Mouse (Mus musculus) gastrocnemius, postnatal 25 days (tissue): Measurements from ENCODE around the gene Med27. TPM values are rescaled to one million over a fixed set of nuclear protein-coding genes. Genes with fewer than 3 reads are reported as not detected.

Source experiments
- DNase-seq: peaks from one replicate; pipeline ENCODE4 v3.0.0; 2022
- total RNA-seq, 2 experiments: library from RNA; stranded (reverse); gene quantifications; 1 replicate in 1 of 2; 2 replicates in 1 of 2; pipeline ENCODE4 v1.2.3; 2021

Med27 gene
- total RNA-seq, 2 experiments from 2014 or later = 12.0 to 12.1 TPM

DNA sequence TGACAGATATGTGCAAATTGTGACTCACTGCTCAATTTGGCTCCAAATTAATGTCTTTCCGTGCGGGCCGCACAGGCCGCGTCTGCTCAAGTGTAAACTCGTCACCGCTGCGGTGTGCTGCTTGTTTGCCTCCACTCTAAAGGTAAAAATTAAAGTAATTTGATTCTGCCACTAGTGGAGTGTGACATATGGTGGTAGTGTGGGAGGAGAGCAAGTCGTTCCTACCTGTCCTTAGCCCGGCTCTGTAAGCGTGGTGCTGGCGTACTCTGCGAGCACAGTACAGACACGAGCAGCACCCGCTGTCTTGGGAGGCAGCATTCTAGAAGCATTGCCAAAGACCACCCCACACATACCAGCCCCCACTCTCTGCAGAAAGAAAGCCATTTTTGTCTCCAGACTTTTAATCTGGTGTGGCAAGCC is 121.9 kb downstream of the Med27 start:
- no peak for DNase-seq

DNA sequence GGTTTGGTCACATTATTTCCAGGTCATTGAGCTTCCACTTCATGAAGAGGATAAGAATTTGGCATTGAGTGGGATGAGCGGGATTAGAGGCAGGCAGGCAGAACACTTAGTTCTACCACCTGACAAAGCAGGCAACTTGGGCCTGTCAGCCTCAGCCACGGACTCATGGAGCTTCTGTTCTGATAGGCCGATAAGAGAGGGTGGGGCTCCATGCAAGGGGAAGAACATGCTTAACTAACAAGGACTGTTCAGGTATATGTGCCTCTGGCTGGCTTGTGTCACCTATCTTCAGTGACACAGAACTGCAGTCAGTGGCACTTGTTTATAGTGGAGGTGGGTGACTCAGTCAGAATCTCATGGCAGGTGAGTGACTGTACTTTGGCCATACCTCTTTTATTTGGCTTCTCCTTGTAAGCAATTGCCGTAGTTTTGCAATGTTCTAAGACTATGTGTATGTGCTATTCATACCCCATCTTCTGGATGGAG is 126.4 kb downstream of the Med27 start:
- no peak for DNase-seq

DNA sequence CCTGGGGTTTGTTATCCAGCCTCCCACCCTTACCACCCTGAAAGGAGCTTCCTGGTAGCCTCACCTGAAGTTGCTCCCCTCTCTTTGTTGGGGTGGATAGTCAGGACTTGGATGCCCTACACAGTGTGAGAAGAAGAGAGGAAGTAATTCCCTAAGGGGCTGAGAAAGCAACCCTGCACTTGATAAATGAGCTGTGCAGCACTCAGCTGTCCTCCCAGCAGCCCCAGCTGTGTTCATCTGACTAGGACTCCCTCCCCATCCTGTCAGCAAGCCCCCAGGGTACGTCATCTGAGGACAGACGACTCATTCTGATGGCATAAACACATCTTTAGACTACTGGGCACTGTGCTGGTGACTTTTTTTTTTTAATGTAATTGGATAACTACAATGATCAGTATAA is 127.3 kb downstream of the Med27 start:
- DNase-seq = no peak

DNA sequence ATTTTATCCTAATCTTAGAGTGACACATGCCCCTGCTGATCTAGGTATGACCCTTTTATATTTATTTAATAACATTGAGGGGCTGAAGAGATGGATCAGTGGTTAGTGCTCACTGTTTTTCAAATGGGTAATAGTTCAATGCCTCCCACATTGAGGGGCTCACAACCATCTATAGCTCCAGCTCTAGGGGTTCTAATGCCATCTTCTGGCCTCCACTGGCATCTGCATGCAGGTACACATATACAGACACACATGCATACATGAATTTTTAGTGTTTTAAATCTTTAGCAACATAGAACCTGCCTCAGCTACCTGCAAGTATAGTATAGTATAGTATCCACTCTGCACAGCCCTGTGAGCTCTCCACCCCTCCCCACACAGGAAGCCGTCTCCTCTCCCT is 130.1 kb downstream of the Med27 start:
- DNase-seq = no peak

DNA sequence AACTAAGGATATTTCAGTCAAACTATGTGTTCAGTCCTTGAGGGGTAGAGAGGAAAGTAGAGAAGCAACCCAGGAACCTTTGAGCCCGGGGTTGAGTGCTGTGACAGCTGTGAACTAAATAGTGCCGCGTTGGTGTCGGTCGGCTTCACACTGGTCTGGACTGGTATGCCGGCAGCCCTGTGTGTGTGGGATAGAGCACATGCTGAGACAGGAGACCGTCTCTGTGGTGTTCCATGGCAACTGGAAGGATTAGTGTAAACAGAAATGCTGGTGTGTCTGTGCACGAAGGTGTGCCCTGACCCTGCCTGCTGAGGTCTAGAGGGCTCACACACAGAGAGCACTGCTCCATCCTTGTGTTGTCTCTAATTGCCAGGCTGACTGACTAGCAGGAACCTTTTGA is 135.2 kb downstream of the Med27 start:
- no peak for DNase-seq

DNA sequence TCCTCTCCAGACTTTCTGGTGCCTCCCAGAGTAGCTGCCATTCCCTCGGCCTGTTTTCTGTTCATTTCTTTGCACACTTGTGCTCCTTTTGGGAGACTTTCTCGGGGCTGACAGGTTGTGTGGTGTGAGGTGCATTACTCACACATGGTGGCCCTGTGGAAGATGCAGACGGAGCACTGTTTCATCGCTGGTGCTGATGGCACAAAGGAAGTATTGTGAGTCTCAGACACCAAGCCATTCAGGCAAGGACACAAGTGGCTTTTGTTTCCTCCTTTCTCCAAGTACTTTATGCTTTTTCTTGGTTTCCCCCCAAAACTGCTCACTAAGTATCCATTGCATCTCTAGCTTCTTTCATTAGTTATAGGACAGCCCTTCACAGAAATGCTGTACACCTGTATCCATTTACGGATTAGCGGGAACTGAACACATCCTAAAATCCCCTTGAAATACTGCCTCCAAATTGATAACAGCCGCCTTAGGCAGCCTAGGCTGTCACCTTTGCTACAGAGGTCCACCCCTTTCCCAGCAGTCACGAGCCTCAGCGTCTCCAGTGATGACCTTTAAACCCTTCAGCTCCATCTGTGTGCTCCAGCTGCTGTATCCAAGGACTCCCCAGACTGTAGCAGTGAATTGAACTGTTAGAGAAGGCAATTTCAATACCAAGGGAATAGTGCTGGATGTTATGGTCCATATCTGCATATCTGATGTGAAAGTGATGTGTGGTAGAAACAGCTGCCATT is 136.5 kb downstream of the Med27 start:
- DNase-seq = no peak

DNA sequence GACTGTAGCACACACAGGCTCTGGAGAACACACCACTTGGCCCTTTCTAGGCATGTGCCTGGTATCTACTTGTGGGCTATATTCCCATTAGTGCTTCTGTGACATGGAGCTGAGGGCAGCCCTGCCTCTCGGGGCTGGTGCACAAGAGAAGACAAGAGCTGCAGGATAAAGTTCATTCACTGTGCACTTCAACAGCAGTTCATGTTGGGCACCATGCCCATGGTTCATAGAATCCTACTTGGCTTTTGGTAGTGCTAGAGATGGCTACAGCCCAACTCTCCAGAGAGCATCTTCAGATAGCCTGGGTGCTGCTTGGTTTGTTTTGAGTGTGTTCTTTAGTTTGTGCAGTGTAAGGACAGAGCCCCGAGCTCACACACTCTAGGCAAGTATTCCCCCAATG is 138.9 kb downstream of the Med27 start:
- no peak for DNase-seq

DNA sequence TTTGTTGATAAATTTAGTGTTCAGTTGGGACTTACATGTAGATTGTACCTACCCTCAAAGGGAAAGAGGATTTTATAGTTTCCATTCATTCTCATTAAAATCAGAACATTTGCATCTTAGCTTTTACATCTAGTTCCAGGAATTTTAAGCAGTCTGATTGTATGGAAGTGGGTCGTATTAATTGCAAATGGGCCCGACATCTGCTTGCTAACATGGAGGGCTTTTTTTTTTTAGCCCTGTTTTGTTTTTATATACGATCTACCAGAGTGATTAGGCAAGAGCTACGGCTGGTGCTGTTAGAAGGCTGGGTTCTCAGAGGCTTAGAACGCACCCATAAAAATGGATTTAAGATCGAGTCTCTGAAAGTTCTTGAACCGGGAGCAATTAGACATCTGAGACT is 139.9 kb downstream of the Med27 start:
- DNase-seq = no peak

DNA sequence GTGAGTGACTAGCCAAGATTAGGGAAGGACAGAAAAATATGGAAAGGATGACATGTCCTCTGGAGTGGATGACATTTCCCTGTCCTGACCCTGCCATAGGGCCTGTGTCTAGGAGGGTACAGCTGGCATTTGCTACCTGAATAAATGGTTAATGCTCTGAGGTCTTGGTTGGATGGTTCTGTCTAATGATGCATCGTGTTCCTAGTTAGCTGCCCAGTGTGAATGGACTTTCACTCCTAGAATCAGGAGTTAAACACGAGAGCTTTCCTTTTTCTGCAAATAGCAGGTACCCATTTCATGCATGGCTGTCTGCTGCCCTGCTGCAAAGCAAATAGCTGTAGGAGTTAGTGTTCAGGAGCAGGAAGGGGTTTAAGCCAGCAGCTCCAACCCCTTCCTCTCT is 141.0 kb downstream of the Med27 start:
- no peak for DNase-seq

DNA sequence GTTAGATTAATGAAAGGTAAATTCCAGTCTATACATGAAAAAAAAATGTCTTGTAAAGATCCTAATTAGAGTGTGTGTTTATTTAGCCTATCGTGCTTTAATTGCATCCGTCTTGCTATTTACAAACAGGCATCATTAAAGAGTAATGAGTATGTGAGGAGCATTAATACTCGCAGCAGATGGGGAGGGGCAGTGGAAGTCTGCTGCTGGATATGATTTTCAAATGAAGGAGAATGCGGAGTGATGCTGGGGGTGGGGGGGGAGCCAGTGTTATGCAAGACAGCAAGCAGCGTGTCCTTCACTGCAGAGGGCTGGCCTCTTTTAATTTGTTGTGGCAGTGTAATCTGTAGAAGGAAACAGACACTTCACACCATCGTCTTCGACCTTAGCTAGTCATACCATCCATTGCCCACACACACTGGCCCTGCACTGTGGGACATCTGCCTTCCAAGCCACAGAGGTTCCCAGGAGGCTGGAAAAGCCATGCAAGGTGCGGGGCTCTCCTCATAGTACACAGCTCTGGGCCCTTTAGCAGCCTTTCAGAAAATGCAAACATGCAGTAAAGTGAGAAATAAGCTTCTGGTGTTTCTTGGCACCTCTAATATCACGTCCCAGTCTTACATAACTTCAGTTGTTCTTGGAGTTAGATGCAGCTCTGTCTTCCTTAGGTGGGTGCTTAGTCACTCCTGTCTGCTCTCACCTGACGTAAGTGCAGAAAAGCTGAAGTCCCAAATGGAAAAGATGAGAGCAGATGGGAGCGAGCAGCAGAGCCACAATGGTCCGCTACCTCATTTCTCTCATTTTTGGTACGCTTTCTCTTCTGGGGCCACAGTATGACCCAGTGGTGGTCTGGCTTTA is 142.0 kb downstream of the Med27 start:
- no peak for DNase-seq

DNA sequence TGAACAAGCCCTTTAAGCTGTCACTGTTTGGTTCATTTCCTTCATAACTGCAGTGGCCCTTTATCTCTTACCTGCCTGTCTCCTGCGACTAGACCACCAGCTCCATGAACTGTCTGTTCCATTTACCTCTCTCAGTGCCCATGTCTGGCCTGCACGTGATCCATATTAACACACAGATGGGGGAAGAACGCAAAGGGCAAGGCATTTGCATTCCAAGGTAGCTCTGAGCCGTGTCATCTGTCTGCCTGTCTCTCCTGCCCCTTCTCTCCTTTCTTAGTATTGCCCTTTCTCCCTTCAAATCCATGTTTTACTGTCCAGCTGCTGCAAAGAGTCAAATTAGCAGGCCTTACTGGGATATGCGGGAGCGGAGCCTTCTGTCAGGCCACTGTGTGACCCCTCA is 145.0 kb downstream of the Med27 start:
- no peak for DNase-seq

DNA sequence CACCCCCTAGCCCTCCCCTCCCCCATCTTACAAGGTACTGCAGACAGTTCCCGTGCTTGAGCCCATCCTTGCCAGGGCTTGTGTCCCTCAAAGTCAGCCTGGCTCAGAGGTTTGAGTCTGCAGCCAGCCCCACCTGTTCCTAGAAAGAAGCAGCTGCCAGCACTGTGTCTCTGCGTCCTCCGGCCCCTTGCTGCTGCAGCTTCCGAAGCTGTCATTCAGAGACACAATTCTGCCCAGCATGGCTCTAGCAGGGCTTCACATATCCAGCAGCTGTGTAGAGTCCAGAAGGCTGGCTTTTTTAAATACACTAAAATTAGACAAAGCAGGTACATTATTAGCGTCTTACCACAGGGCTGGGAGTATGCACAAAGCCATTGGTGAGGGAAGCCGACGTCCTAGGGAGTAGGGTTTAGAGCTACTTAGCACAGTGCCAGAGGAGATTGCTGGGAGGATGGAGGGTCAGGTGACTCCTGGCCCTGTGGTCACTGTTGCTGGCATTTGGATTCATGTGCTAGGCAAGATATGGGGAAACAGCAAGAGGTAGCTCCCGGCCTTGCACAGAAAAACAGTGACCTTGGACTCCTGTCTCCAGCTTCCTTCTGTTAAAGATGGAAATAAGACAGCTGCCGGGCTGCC is 146.9 kb downstream of the Med27 start:
- DNase-seq = no peak

DNA sequence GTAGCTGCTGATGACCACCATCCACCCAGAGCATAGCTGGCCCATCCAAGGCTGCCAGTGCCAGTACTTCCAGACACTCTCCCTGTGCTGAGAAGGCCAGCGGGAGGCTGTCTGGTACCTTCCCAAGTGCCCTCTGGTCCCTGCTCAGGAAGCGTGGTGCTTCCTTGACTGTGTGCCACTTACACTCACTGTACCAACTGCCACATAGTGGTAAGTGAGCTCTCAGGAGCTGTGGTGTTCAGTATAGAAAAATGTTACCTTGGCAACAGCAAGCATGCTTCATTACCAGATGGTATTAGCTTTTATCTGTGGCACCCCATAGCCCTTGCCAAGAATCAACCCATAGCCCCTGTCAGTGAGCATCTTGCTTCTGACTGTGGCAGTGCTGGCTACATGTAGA is 148.7 kb downstream of the Med27 start:
- DNase-seq = no peak

DNA sequence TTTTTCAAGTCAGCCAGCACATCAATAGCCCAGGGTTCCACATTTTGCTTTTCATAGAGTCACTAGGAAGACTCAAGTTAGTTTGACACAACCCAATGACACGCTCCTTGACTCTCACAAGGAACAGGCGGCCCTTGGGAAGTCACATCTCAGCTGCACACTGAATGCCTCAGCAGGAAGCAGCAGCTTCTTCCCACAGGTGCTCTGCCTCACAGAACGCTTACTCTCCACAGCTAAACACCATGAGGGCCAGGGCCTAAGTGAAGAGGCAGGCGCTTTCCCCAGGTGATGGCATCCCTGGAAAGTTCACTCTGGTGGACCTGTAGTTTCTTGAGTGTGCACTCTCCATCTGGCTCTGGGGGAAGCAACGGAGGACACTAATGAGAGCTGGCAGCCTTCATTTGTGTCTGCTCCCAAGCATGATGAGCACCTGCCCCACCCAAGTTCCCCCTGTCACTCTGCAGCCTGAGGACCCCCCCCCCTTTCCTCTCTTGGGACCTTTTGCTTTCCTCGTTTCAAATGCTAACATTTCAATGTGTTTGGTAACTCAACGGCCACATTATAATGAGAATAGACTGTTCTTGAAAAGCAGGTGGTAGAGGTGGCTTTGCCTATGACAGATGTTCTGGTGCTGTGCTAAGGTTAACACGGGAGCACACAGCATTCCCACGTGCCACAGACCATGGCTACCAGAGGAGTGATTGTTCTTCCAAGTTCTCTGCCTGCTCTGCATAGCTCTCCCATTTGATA is 154.2 kb downstream of the Med27 start:
- DNase-seq = no peak

DNA sequence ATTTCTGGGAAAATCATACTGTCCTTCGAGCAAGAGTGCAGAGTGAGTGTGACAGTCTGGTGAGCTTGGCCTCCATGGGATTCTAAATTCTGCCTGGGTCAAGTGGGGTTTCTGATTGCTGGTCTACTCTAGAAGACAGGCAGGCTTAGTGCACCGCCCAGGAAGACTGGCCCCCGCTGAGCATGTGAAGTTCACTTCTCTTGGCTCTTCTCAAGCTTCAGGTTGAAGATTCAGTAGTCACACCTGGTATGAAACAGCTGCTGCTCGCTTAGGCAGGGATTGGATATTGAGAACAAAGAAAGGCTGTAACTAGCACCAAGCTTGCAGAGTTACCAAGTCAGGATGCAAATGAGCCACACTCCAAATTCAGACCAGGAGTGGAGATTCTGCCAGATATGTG is 154.8 kb downstream of the Med27 start:
- DNase-seq = no peak

DNA sequence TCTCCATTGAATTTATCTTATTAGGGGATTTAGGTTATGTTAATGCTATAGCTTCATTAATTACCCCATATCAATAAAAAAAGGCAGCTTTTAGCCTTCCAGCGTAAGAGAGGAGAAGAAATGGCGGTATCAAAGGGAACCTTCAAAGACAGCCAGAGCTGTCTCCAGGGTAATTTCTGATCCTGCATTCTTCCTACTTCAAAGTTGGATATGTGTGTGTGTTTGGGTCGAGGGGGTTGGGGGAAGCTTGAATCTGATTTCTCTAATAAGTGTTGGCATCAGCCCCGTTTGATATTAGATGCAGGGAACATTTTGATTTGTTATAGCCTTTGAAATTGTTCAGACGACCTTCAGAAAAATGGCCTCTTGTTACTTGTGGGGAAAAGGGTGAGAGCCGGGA is 158.2 kb downstream of the Med27 start:
- DNase-seq = no peak

DNA sequence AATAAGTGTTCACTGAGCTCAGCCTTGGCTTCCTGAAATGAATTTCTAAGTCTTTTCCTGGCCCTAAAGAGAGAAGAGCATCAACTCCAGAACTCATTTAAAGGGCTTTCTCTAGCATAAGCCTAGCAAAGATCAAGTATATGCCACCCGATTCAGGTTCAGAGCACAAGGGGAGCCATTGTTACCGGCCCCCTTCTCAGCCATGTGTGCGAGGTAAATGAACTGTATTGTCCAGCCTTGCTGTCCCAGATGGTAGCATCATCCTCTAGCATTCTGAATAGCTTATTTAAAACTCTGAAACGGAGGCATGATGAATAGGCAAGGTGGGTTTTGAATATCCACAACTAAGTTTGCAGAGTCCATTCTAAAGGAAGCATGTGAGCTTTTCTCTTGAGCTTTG is 159.8 kb downstream of the Med27 start:
- no peak for DNase-seq

DNA sequence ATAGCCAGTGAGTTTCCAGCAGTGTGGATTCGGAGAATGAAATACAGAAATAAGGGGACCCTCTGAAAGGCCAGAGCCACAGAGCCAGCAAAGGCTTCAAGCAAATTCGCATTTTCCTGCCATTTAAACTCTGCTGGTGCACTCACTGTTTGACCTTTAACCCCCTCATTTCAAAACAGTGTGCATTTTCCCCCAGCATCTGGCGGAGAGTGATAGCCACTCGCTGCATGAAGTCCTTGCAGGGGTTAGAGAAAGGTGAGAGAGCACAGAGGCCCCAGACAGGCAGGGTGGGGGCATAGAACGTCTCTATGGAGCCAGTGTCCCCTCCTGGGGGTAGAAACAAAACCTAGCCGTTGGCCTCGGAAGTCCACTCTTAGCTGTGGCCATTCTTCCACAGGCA is 166.5 kb downstream of the Med27 start:
- DNase-seq = no peak

DNA sequence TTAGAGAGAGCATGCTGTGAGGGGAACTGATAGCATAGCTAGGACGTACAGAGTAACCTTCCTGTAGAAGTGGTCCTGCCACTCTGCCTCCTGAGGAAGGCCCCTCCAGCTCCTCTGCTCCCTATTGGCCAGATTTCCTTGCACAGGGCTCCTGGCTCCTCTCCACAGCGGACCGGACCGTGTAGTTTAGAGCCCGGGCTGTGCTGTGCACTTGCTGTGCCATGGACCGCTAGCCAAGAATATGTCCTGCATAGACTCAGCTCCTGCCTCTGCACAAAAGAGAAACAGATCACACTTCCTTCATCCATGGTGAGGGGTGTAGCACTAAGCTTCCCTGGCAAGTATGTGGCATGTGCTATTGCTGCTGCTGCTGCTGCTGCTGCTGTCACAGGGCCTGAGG is 168.2 kb downstream of the Med27 start:
- DNase-seq = no peak

DNA sequence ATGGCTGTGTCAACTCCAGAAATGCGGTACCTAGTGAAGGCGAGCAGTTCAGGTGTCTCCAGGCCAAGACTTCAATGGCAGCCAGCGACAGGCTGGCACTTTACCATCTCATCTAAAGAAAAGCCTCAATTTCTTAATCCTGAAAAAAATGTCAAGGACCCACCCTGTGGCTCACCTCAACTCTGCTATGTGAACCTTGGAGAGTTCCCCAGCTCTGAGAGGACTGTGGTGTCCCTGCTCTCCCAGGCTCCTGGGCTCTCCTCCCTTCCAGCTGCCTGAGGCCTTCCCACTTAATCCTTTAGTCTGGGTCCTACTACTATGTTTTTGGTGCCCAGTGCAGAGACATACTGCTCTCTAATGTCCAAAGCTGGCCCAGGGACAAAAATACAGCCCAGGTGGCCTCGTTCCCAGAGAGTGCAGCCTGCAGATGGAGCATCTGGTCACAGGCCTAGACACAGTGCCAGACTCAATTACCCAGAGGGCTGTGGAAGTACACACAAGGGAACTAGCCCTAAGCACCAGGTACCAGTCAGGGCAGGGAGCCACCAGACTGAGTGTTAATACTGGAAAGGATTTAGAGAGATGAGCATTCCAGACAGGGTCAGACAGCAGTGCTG is 169.3 kb downstream of the Med27 start:
- peak; percentile 68 for DNase-seq

DNA sequence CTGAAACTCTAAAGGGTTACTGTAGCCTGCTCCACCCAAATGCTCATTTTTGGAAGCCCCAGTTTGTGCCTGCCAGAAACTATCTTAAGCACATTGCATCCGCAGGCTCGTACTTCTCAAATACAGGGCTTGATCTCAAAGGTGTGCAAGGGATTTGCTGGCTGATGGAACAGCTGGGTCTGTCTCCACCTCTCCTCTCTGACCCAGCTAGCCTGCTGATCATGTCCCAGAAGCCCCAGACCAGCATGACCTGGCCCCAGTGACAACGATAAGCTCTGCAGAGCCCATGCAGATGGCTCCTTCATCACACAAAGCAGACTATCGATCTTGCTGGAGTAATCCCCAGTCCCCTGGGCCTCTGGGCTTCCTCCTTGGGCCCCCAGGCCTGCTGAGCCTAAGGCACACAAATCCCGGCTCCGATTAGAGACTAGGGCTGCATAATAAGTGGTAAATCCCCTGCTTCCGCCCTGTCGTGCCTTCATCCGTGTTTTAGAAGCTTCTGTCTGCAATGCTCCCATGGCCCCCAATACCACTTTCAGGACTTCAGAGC is 170.1 kb downstream of the Med27 start:
- no peak for DNase-seq

DNA sequence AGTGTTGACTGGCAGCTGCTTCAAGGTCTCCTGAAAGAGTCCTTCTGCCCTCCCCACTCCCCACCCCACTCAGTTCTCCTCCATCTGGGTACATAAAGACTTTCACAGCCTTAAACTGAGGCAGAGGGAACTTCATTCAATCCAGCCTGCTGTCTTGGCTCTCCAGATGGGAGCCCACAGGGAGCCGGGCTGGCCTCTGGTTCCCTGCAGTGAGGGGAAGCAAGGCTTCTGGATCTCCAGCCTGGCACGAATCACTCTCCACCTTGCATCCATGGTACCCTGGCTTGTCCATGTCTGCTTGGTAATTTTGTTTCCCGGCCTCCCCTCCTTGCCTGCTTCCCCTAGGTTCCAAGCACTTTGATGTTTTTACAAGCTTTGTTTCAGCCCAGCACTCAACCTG is 172.8 kb downstream of the Med27 start:
- DNase-seq = no peak
